Mouse (Mus musculus): ENCODE measurements around the gene Abca3. TPM values are rescaled to one million over a fixed set of nuclear protein-coding genes. Genes with fewer than 3 reads are reported as not detected.
"Not testable (repeated sequence)": the region's sequence is repeated elsewhere in the genome, so short reads cannot be mapped to it uniquely, and the experiment has no call there.

The Abca3 gene
- polyA plus RNA-seq, 2 experiments from 2014 or later, result 15.8 to 20.0 TPM

- no peak for ATAC-seq
These were observed 90.4 kb downstream of the Abca3 start for GRCm38 (mm10) chr17:24442107-24442506.

GRCm38 (mm10) chr17:24442632-24443155 lies 90.9 kb downstream of the Abca3 start, which contains the start of gene Dnase1l2:
Gene Dnase1l2 (minus strand): TSS chr17:24443105.
- ATAC-seq, result no peak

GRCm38 (mm10) chr17:24443409-24443808 lies 91.7 kb downstream of the Abca3 start:
- no peak for ATAC-seq

GRCm38 (mm10) chr17:24446590-24446989 lies 94.8 kb downstream of the Abca3 start:
- ATAC-seq, result no peak

GRCm38 (mm10) chr17:24449507-24449906 lies 97.8 kb downstream of the Abca3 start:
- no peak for ATAC-seq

GRCm38 (mm10) chr17:24451220-24451619 lies 99.5 kb downstream of the Abca3 start:
- ATAC-seq, result no peak

- ATAC-seq, result no peak
These were observed 101.6 kb downstream of the Abca3 start for GRCm38 (mm10) chr17:24453372-24453771.

GRCm38 (mm10) chr17:24454218-24454755 lies 102.5 kb downstream of the Abca3 start:
- ATAC-seq, result peak; percentile 62

GRCm38 (mm10) chr17:24454756-24455522 lies 103.2 kb downstream of the Abca3 start:
- peak; percentile 90 for ATAC-seq

GRCm38 (mm10) chr17:24455523-24456206 lies 103.9 kb downstream of the Abca3 start:
- ATAC-seq, result not testable (repeated sequence)

Other genes starting within 250 kb of the Abca3 start
- 10 to 100 TPM; 43.3 to 47.7 TPM for gene Pdpk1, start 201.0 kb upstream of the Abca3 start, polyA plus RNA-seq (2017; shearing (Covaris generic))
- 10 to 100 TPM; 23.1 to 34.5 TPM for gene Amdhd2, start 188.2 kb upstream of the Abca3 start, polyA plus RNA-seq (2017; shearing (Covaris generic))
- gene Atp6v0c, start 182.2 kb upstream of the Abca3 start, polyA plus RNA-seq (2017; shearing (Covaris generic)), result 100 to 1,000 TPM; 152 to 192 TPM
- under 1 TPM; 0.45 to 0.60 TPM for gene Tbc1d24, start 146.4 kb upstream of the Abca3 start, polyA plus RNA-seq (2017; shearing (Covaris generic))
- gene Ntn3, start 142.4 kb upstream of the Abca3 start, polyA plus RNA-seq (2017; shearing (Covaris generic)), result not detected
- 1 to 10 TPM; 6.6 to 8.8 TPM for gene Tedc2, start 131.1 kb upstream of the Abca3 start, polyA plus RNA-seq (2017; shearing (Covaris generic))
- gene Ccnf, start 100.5 kb upstream of the Abca3 start, polyA plus RNA-seq (2017; shearing (Covaris generic)), result 10 to 100 TPM in 1 of 2 experiments, 1 to 10 TPM in 1; 9.2 to 12.3 TPM
- under 1 TPM in 1 of 2 experiments, not detected in 1; 0.21 TPM for gene Abca17, start 882 bp upstream of the Abca3 start, polyA plus RNA-seq (2017; shearing (Covaris generic))
- 100 to 1,000 TPM; 114 to 119 TPM for gene Rnps1, start 62.6 kb downstream of the Abca3 start, polyA plus RNA-seq (2017; shearing (Covaris generic))
- gene Eci1, start 74.7 kb downstream of the Abca3 start, polyA plus RNA-seq (2017; shearing (Covaris generic)), result 10 to 100 TPM; 57.0 to 77.2 TPM
- gene Dnase1l2, start 91.2 kb downstream of the Abca3 start, polyA plus RNA-seq (2017; shearing (Covaris generic)), result 1 to 10 TPM; 1.9 to 3.6 TPM
- 10 to 100 TPM; 22.6 to 37.5 TPM for gene E4f1, start 118.4 kb downstream of the Abca3 start, polyA plus RNA-seq (2017; shearing (Covaris generic))
- 1 to 10 TPM; 3.3 to 6.2 TPM for gene Pgp, start 118.4 kb downstream of the Abca3 start, polyA plus RNA-seq (2017; shearing (Covaris generic))
- not detected for gene Bricd5, start 121.9 kb downstream of the Abca3 start, polyA plus RNA-seq (2017; shearing (Covaris generic))
- 10 to 100 TPM; 12.6 to 15.3 TPM for gene Mlst8, start 127.1 kb downstream of the Abca3 start, polyA plus RNA-seq (2017; shearing (Covaris generic))
- under 1 TPM; 0.10 to 0.17 TPM for gene Caskin1, start 136.7 kb downstream of the Abca3 start, polyA plus RNA-seq (2017; shearing (Covaris generic))
- 10 to 100 TPM; 35.0 to 58.7 TPM for gene Traf7, start 176.0 kb downstream of the Abca3 start, polyA plus RNA-seq (2017; shearing (Covaris generic))
- gene Rab26, start 182.3 kb downstream of the Abca3 start, polyA plus RNA-seq (2017; shearing (Covaris generic)), result 1 to 10 TPM; 2.8 to 3.3 TPM
- 10 to 100 TPM; 11.5 to 15.4 TPM for gene Pkd1, start 197.9 kb downstream of the Abca3 start, polyA plus RNA-seq (2017; shearing (Covaris generic))